Mouse (Mus musculus) olfactory bulb, adult 2 months (tissue): ENCODE results near the gene Fgfr2. TPM values are rescaled to one million over a fixed set of nuclear protein-coding genes. Genes with fewer than 3 reads are reported as not detected.

Experiments
- H3K27ac ChIP-seq: fragments of 200-500 bp; 2 replicates; pipeline ENCODE4 v1.5.1; 2012; ENCODE audit warnings: low read depth, low read length; ENCODE audit not compliant: insufficient read depth
- H3K4me1 ChIP-seq: fragments of 200-500 bp; 2 replicates; pipeline ENCODE4 v1.6.1; 2012; ENCODE audit warnings: low read length; ENCODE audit not compliant: control insufficient read depth, insufficient read depth
- H3K4me3 ChIP-seq: fragments of 200-500 bp; 2 replicates; pipeline ENCODE4 v1.5.1; 2012; ENCODE audit warnings: mild to moderate bottlenecking, low read depth, low read length, moderate library complexity; ENCODE audit not compliant: insufficient read depth
- CTCF ChIP-seq: fragments of 200-500 bp; IDR thresholded peaks from 2 replicates; pipeline ENCODE4 v1.5.1; 2012; ENCODE audit warnings: low read depth, mild to moderate bottlenecking, low read length, moderate library complexity; ENCODE audit not compliant: insufficient read depth
- POLR2A ChIP-seq: fragments of 200-500 bp; IDR thresholded peaks from 2 replicates; pipeline ENCODE4 v1.6.1; 2012; ENCODE audit warnings: mild to moderate bottlenecking, low read depth, low read length, moderate library complexity; ENCODE audit not compliant: insufficient read depth
- WGBS: fragments of 180-500 bp; shearing (Covaris S2); methylation state at CpG from one replicate; pipeline ENCODE4 v1.1.7; 2018; 5-methylcytosine and 5-hydroxymethylcytosine counted together
- polyA plus RNA-seq: library from polyadenylated mRNA; stranded (reverse); fragments of >200 nt; gene quantifications from 2 replicates; pipeline ENCODE4 v1.2.4, GENCODE M21; 2012; ENCODE audit warnings: low replicate concordance; ENCODE audit not compliant: missing spikeins, insufficient read depth, insufficient read length

The Fgfr2 gene
- polyA plus RNA-seq, 1 experiment, result not detected

DNA sequence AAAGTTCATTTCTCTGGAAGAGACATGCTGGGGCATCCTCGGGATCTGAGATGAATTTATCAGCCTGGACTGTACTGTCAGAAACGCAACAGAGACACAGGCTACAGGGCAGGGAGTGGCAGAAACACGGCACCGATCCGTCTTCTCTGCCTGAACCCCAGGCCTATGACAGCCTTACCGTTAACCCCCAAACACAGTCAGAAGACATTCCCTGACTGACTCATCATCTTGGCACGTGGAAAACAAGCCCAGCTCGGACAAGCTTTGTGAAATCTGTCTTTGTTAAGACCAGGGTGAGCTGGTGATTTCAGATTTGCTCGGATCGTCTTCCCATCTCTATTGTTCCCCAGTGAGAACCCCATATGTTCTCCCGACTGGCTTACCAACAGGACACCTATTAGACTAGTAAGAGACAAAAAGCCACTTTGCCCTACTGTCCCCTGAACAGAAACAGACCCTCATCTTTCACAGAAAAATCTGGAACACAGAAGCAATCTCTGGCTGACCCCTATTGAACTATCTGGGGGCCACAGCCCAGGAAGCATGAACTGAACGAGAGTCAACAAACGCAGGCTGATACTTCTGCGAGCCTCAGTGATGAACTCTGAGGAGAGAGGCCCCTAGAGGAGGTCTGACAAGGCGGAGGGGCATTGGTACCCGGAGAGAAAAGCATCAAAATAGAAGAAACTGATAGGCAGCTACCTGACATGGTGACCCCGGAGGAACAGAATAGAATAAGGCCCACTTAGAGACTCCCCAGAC, 750.2 kb downstream of the Fgfr2 start:
- no peak overlapping the region for H3K27ac ChIP-seq
- WGBS, result 43% methylated on average over 17 of the region's 17 CpGs
- H3K4me1 ChIP-seq, result peaks cover 28% of the 10 kb centered on the region
- TF ChIP-seq CTCF (no peak), POLR2A (no peak)
- no peak overlapping the region for H3K4me3 ChIP-seq

DNA sequence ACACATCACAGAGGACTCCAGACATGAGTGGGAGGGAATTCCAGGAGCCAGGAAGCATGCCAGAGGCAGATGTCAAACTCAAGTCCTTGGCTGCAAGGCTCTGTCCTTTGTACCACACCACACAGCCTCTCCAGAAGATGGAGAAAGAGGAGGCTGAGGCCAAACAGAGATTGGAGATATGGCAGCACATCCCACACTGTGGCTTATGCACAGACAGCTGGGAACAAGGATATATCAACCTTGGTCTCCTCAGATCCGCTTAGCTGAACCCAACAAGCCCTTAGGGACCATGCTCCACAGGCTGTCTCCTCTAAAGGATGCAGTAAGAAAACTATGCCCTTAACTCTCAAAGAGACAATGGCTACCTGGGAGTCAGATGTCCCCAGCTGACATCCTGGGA, 751.3 kb downstream of the Fgfr2 start:
- H3K4me3 ChIP-seq, result no peak overlapping the region
- 94% methylated on average over 1 of the region's 1 CpGs for WGBS
- H3K27ac ChIP-seq, result no peak overlapping the region
- H3K4me1 ChIP-seq, result peaks cover 28% of the 10 kb centered on the region
- TF ChIP-seq POLR2A (no peak), CTCF (no peak)

DNA sequence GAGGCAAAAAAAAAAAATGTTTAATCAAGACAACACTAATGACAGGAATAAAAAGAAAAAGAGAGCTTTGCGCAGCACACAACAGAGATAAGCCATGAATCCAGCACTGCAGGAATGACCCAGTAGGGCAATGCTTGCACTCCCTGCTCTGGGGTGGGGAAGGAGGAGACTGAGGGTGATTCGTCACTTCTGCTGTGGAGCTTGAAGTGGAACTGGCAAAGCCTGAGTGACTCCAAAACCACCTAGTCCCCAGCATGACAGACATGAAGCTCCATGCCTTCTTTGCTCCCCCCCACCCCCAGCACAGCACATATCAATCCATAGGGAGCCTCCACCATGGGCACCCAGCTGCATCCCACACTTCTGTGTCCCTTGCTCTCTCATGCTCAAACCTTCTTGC, 753.4 kb downstream of the Fgfr2 start:
- no peak overlapping the region for H3K4me3 ChIP-seq
- TF ChIP-seq CTCF (no peak), POLR2A (no peak)
- no peak overlapping the region for H3K27ac ChIP-seq
- H3K4me1 ChIP-seq, result peaks cover 28% of the 10 kb centered on the region
- 73% methylated on average over 2 of the region's 2 CpGs for WGBS

DNA sequence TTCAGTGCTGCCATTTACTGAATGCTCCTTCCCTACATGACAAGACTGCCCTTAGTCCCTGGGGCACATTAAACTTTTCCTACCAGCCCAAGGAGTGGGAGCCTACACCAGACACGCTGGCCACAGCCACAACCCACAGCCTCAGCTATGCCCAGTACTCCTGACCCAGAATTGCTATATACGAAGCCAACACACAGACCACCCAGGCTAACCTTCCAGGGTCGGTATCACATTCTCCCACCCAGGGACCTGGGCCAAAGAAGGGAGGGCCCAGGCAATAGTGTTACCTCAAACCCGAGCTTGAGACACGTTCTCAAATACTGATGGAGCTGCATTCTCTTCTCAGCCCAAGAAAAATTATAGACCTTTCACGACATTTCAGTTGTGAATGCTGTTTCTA, 754.3 kb downstream of the Fgfr2 start:
- Histone ChIP-seq H3K4me3 (no peak overlapping the region), H3K4me1 (peaks cover 25% of the 10 kb centered on the region), H3K27ac (no peak overlapping the region; the same call in 1 of the 2 replicates)
- TF ChIP-seq CTCF, result no peak
- no peak for TF ChIP-seq POLR2A
- WGBS, result 41% methylated on average over 6 of the region's 6 CpGs

DNA sequence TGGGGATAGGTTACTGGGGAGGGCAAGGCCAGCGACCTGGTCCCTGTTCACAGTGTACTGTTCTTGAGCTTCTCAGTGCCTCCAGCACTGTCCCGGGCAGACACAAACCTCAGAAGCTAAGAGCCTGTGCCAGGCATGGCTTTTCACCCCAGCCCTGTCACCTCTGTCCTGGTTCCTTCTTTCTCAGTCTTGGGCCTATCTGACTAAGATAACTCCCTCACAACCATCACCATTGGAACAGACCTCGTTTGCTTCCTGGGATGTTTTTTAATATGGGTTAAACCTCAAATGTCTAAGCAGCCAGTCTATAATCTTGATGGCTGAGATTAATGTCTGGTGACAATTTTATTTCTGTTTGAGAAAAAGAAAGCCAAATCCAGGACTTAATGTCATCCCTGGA, 755.8 kb downstream of the Fgfr2 start:
- TF ChIP-seq POLR2A, result no peak
- no peak for TF ChIP-seq CTCF
- Histone ChIP-seq H3K4me3 (no peak overlapping the region), H3K27ac (no peak overlapping the region), H3K4me1 (peaks cover 17% of the 10 kb centered on the region)
- 96% methylated on average over 3 of the region's 3 CpGs for WGBS

DNA sequence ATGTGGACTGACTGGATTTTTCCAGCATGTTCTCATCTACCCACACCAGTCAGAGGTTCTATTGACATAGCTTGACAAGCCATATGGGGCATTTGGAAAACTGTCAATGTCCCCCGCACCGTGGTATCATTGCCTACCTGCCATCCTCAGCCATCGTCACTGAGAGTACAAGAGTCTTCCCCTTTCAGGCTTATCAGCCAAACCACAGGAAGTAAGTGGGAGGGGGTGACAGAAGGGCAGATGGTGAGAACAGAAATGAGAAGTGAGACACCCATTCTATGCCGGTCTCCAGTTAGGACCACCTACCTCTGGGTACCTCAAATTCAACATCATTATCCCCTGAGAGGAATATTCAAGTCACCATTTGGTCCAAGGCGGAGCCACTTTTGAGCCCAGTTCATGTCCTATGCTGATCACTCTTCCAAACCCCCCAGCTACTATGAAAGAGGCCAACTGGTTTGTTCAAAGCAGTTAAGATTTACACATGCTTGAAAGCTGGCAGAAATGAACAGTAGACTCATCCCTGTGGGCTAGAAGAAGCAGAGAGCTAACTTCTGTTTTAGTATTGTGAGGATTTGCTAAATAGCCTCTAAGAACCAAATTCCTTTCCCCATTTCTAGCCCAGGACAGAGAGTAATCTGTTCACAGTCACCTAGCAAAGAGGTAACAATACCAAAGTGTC, 757.3 kb downstream of the Fgfr2 start:
- Histone ChIP-seq H3K4me1 (peaks cover 17% of the 10 kb centered on the region), H3K27ac (no peak overlapping the region), H3K4me3 (no peak overlapping the region)
- WGBS, result 94% methylated on average over 5 of the region's 5 CpGs
- TF ChIP-seq POLR2A (no peak), CTCF (no peak)

DNA sequence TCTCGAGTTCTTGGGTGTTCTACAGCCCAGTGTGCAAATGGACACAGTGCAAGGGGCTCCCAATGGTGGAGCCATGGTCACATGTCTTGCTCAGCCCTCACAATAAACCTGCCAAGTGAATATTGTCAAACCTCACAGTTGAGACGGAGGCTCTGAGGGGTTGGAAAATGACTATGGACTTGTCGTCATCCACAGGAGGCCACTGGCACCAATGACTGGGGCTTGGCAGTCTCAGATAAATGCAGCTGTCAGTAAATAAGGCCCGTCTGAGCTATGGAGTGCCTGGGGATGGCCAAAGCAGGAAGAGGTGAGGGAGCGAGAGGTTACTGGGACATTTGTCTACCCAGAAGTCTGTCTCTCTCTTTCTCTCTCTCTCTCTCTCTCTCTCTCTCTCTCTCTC, 758.0 kb downstream of the Fgfr2 start:
- TF ChIP-seq POLR2A (no peak), CTCF (no peak)
- Histone ChIP-seq H3K4me1 (peaks cover 17% of the 10 kb centered on the region), H3K27ac (no peak overlapping the region), H3K4me3 (no peak overlapping the region)
- 87% methylated on average over 5 of the region's 5 CpGs for WGBS

DNA sequence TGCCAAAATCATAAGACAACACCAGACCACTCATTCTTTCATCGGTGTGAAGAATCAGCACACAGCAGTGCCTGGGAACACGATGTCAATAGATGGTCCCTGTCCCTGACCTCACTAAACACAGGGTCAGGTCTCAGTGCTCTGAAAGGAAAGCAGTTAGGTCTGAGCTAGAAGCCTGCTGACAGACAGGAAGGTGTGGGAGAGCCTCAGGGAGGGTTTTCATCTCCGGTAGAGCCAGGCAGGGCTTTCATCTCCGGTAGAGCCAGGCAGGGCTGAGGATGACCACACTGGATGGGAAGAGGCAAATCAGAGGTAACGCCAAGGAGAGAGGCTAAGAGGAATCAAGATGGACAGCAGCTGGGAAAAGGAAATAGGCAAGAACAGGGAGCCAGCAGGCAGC, 758.6 kb downstream of the Fgfr2 start:
- no peak overlapping the region for H3K27ac ChIP-seq
- 86% methylated on average over 5 of the region's 5 CpGs for WGBS

DNA sequence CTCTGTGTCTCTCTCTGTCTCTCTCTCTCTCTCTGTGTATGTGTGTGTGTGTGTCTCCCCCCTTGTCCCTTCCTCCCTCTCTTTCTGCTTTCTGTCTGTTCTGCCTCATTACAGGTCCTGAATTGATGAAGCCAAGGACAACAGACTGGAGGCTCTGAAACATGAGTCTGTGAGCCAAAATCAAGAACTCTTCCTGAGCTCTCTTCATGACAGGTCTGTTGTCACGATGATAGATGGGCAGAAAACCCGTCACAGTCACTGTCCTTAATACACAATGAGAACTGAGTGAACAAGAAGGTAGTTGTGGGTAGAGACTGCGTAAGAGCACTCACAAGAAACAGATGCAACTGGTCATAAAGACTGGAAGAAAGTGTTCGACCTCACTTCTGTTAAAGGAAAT, 762.8 kb downstream of the Fgfr2 start:
- WGBS, result 93% methylated on average over 4 of the region's 4 CpGs
- Histone ChIP-seq H3K27ac (no peak overlapping the region), H3K4me1 (peaks cover 2% of the 10 kb centered on the region; the same call in 1 of the 2 replicates), H3K4me3 (no peak overlapping the region)
- TF ChIP-seq POLR2A, result no peak
- no peak for TF ChIP-seq CTCF

More for the DNA sequence above, 758.6 kb downstream of the Fgfr2 start:
- Histone ChIP-seq H3K4me3 (no peak overlapping the region), H3K4me1 (peaks cover 13% of the 10 kb centered on the region)
- no peak for TF ChIP-seq POLR2A
- TF ChIP-seq CTCF, result no peak
